Mouse (Mus musculus) cerebellum, adult 11 months (tissue): ENCODE results near the gene Piezo1.

ENCODE experiments used
- DNase-seq: peaks from one replicate; pipeline ENCODE4 v3.0.0; 2022

The Piezo1 gene

GRCm38 (mm10) chr8:122538310-122539076 is 12.6 kb downstream of the Piezo1 start:
- no peak for DNase-seq

DNA sequence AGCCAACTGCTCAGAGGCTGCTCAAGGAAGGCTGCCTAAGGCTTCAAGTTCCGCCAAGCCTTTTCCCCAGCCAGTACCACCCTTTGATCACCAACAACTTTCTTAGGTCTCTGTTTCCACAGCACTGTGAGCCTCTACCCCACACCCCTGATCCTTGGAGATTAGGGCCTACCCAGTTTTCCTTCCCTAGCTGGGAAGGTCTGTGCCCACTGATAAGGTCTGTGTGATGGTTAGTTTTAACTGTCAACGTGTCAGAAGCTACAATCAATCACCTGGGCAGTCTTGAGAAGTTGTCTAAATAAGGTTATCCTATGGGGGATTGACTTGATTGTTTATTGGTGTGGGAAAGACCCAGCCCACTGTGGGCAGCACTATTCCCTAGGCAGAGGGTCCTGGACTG is 13.3 kb downstream of the Piezo1 start:
- DNase-seq, result no peak

DNA sequence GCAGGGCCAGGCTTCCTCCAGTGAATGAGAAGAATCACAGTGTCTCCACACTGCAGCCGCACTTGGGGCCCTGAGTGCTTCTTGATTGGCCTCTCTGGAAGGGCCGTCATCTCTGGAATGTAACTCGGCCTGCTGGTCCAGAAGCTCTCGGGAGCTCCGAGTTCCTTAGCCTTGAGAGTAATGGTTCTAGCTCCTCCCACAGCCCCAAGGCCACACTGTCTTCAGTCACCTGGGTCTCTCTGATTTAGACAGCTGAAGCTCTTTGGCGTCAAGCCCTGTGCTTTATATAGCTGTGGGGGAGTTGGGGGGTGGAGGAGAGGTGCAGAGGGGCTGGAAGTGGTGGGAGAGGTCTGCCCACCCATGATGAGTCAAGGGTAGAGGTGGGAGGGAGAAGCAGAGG is 14.1 kb downstream of the Piezo1 start:
- DNase-seq, result no peak

DNA sequence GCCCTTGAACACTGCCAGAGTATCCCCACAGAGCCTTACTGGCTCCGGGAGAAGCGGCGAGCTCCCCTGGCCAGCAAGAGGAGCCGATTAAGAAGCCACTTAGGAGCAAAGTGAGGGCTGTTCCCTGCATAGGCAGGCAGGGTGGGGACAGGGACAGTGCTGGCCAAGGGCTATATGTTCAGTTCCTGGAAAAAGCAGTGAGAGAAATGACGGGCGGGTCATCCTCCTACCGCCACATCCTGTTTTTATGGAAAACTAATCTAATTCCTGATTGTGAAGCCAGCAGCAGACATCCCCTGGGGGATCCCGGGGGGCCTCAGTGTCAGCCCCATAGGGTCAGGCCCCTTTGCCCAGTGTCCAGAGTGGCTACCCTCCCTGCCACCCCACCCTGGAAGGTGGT is 19.8 kb downstream of the Piezo1 start:
- DNase-seq, result no peak

- no peak for DNase-seq
These were observed 22.0 kb downstream of the Piezo1 start for GRCm38 (mm10) chr8:122529159-122529558.

GRCm38 (mm10) chr8:122527937-122528336 is 23.2 kb downstream of the Piezo1 start:
- DNase-seq, result no peak

- no peak for DNase-seq
These were observed 24.5 kb downstream of the Piezo1 start for GRCm38 (mm10) chr8:122526526-122527170.

DNA sequence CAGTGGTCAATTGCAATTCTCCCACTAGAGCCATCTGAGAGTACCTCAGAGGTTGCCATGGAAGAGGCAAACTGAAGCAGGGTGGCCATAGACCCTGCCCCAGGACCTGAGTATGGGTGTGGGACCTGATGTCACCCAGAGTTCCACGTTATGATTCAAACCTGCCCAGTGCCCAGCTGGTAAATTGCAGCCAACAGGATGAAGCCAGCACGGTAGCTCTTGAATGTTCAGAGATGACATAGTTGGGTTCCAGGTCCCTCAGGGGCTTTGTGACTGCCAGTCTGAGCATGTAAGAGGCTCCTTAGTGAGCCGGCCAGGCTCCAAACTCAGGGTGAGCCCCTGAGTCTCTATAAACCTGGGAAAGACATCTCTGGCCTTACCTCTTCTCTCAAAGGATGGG is 25.0 kb downstream of the Piezo1 start:
- DNase-seq, result no peak

- no peak for DNase-seq
These were observed 26.1 kb downstream of the Piezo1 start for GRCm38 (mm10) chr8:122525004-122525403.

GRCm38 (mm10) chr8:122524506-122524905 is 26.6 kb downstream of the Piezo1 start:
- no peak for DNase-seq

DNA sequence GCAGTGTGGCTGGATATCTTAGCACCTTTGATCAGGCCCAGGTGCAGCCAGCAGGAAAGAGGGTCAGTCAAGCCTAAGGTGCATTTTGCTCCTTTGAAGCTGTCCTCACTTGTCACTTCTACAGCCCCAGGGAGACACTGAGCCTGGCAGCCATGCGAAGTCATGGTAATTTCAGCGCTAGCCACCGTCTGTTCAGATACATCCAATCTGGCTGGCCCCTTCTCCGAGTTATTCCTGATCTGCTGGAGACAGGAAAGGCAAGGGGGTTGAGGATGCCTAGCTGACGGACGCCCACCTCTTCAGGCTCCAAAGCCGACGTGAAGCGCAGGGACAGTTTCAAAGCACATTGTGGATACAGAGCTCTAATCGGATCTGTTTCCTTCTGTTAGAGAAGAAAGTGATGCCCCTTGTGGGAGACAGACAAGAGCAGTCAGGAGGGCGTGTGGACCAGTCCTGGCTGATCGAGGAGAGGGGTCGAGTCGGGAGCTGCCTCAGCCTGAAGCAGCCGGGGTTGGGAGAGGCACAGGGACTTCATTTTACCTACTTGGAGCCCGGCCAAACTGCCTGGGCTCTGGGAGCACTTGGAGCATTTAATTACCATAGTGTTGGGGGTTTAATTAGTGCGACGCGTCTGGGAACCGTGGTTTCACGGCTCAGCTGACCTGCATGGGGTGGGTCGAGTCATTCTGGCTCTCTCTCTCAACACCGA is 27.3 kb downstream of the Piezo1 start:
- DNase-seq, result peak; percentile 20

GRCm38 (mm10) chr8:122522796-122523651 is 28.1 kb downstream of the Piezo1 start:
- DNase-seq, result no peak

- DNase-seq, result no peak
These were observed 30.5 kb downstream of the Piezo1 start for GRCm38 (mm10) chr8:122520611-122521010.

DNA sequence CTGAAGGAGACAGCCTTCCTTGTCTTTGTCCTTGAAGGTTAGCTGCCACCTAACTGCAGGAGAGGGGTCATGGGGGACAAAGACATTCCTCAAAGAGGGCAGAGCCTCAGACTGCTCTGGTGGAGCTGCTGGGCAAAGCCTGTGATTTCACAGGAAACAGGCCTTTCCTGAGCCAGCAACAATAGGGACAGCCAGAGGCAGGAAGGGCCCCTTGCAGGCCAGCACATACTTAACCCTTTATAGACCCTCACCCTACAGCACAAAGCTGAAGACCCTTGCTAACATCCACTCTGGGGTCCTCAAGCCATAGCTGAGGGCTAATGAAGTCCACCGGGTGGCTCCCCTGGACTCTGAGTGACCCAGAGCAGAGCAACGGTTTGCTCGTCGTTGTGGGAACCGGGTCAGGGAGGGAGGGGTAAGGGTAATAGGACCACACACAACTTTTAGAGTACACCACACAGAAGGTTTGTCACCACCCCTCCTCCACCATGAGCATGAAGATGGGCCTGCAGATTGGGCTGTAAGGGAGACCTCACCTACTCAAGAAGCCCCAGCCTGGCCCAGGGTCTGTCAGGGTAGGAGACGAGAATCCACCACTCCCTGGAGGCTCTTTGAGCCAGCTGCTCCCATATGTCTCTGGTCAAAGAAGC is 33.5 kb downstream of the Piezo1 start:
- DNase-seq, result no peak

- no peak for DNase-seq
These were observed 35.4 kb downstream of the Piezo1 start for GRCm38 (mm10) chr8:122515699-122516098.

DNA sequence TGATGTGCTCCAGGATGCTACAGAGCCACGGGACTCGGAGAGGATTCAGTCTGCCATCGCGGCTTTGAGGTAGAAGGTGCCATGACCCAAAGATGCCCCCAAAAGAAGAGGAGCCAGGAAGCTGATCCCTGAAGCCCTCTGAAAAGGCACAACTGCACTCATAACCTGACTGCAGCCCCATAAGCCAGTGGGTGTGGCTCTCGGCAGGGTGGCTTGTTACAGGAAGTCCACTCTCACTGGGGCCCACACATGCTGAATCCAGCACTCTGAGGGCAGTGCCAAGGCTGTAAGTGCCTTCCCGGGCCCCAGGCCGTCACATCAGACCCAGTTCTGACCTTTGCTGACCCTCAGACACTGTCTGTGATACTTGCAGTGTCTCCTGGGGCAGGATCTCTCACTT is 38.7 kb downstream of the Piezo1 start:
- no peak for DNase-seq

GRCm38 (mm10) chr8:122511552-122511951 is 39.6 kb downstream of the Piezo1 start:
- DNase-seq, result no peak

- DNase-seq, result peak; percentile 73
These were observed 50.3 kb downstream of the Piezo1 start for GRCm38 (mm10) chr8:122500856-122501255.

GRCm38 (mm10) chr8:122497912-122498311 is 53.2 kb downstream of the Piezo1 start:
- DNase-seq, result no peak

DNA sequence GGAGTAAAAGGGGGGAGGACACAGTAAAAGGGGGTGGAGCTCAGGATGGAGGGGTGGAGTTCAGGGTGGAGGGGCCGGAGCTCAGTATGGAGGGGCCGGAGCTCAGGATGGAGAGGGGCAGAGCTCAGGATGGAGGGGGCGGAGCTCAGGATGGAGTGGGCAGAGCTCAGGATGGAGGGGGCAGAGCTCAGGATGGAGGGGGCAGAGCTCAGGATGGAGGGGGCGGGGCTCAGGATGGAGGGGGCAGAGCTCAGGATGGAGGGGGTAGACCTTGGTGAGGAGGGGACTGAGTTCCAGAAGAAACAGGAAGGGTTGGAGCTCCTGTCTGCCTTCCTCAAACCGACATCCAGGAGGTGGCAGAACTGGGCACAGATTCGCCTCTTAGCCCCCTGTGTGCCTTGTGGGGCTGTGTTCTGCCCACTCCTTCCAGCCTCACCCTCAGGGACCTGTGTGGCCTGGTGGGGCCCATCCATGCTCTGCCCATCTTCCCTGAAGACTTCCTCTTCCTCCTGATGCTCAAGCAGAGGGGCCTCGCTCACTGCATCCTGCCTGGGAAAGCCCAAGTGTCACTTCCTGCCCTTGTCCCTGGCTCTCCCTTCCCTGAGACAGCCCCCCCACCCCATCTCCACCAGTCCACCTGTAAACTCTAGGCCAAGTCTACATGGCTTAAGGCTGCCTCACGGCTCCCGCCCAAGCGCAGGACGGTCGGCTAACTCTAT is 54.0 kb downstream of the Piezo1 start:
- DNase-seq, result no peak

- DNase-seq, result no peak
These were observed 62.7 kb downstream of the Piezo1 start for GRCm38 (mm10) chr8:122488387-122488786.

- DNase-seq, result no peak
These were observed 66.3 kb downstream of the Piezo1 start for GRCm38 (mm10) chr8:122484831-122485230.
